Mouse (Mus musculus) forebrain, postnatal 0 days (tissue): Measurements from ENCODE around the gene Slc2a9. TPM values are rescaled to one million over a fixed set of nuclear protein-coding genes. Genes with fewer than 3 reads are reported as not detected.

Experiments
- ATAC-seq: fragments of 200-750 bp; cut with Nextera tagmentation; 2 replicates; pipeline ENCODE4 v1.8.0; 2017; ENCODE audit warnings: mild to moderate bottlenecking, moderate library complexity
- DNase-seq: peaks from one replicate; pipeline ENCODE4 v3.0.0-alpha.2; 2015
- H3K27ac ChIP-seq: fragments of 300-500 bp; sonication (generic); 2 replicates; pipeline ENCODE4 v1.5.1; 2014; ENCODE audit warnings: low read depth, mild to moderate bottlenecking, antibody characterized with exemption, low read length, moderate library complexity, mixed read lengths
- H3K27me3 ChIP-seq: fragments of 300-500 bp; sonication (generic); 2 replicates; pipeline ENCODE4 v1.6.1; 2014; ENCODE audit warnings: mild to moderate bottlenecking, low read length, mixed read lengths; ENCODE audit not compliant: insufficient read depth
- H3K36me3 ChIP-seq: fragments of 300-500 bp; sonication (generic); 2 replicates; pipeline ENCODE4 v1.6.1; 2014; ENCODE audit warnings: mild to moderate bottlenecking, moderate library complexity; ENCODE audit not compliant: insufficient read depth
- H3K4me1 ChIP-seq: fragments of 300-500 bp; sonication (generic); 2 replicates; pipeline ENCODE4 v1.6.1; 2014; ENCODE audit warnings: antibody characterized with exemption; ENCODE audit not compliant: insufficient read depth
- H3K4me2 ChIP-seq: fragments of 300-500 bp; sonication (generic); 2 replicates; pipeline ENCODE4 v1.6.1; 2014; ENCODE audit warnings: low read depth, mild to moderate bottlenecking, moderate library complexity
- H3K4me3 ChIP-seq: fragments of 300-500 bp; sonication (generic); 2 replicates; pipeline ENCODE4 v1.5.1; 2014; ENCODE audit warnings: low read depth, low read length, mixed read lengths
- H3K9ac ChIP-seq: fragments of 300-500 bp; sonication (generic); 2 replicates; pipeline ENCODE4 v1.6.1; 2014; ENCODE audit warnings: mild to moderate bottlenecking
- H3K9me3 ChIP-seq: fragments of 300-500 bp; sonication (generic); 2 replicates; pipeline ENCODE4 v1.6.1; 2016; ENCODE audit warnings: low read length
- CTCF ChIP-seq: sonication (generic); IDR thresholded peaks from 2 replicates; pipeline ENCODE4 v1.5.1; 2016; ENCODE audit warnings: antibody characterized with exemption, control low read depth, low read depth
- WGBS: fragments of 180-500 bp; shearing (Covaris S2); extraction: QIAGEN DNeasy Blood & Tissue Kit; methylation state at CpG from one replicate; pipeline ENCODE4 v1.1.7; 2014; 5-methylcytosine and 5-hydroxymethylcytosine counted together
- polyA plus RNA-seq: library from polyadenylated mRNA; unstranded; fragments of >200 nt; fragmentation: Nextera tagmentation; extraction: Ambion mirVana; gene quantifications from 2 replicates; pipeline ENCODE4 v1.2.1, GENCODE M21; 2015
- total RNA-seq: library from RNA; depleted of rRNA; stranded (reverse); fragments of >200 nt; gene quantifications from 2 replicates; pipeline ENCODE4 v1.2.3, GENCODE M21; 2014

Slc2a9 gene
- total and polyA plus RNA-seq, 2 experiments from 2014 or later = 0.81 to 5.0 TPM

GRCm38 (mm10) chr5:38388420-38388823 is 114.5 kb downstream of the Slc2a9 start:
- H3K4me3 ChIP-seq = no peak overlapping the region
- peaks cover 14% of the 10 kb centered on the region for H3K4me1 ChIP-seq
- no peak overlapping the region for H3K9ac ChIP-seq
- ATAC-seq = peak; percentile 47; the same call in 1 of the 2 replicates
- H3K27ac ChIP-seq = no peak overlapping the region
- DNase-seq = peak; percentile 78
- H3K9me3 ChIP-seq = no peaks in the 10 kb centered on the region
- H3K36me3 ChIP-seq = no peaks in the 10 kb centered on the region
- H3K4me2 ChIP-seq = no peak overlapping the region
- no peaks in the 10 kb centered on the region for H3K27me3 ChIP-seq
- 12% methylated on average over 10 of the region's 10 CpGs for WGBS
- no peak for TF ChIP-seq CTCF

- 92% methylated on average over 5 of the region's 5 CpGs for WGBS
- Histone ChIP-seq H3K4me1 (no peaks in the 10 kb centered on the region), H3K27ac (no peak overlapping the region), H3K4me3 (no peak overlapping the region), H3K27me3 (no peaks in the 10 kb centered on the region), H3K4me2 (no peak overlapping the region), H3K9me3 (no peaks in the 10 kb centered on the region), H3K36me3 (no peaks in the 10 kb centered on the region), H3K9ac (no peak overlapping the region)
- ATAC-seq = no peak
- DNase-seq = no peak
- TF ChIP-seq CTCF = no peak
These were observed 123.0 kb downstream of the Slc2a9 start for GRCm38 (mm10) chr5:38379970-38380369.

- no peak overlapping the region for H3K9ac ChIP-seq
These were observed 130.6 kb downstream of the Slc2a9 start for GRCm38 (mm10) chr5:38372369-38372768.

GRCm38 (mm10) chr5:38371308-38371707 is 131.6 kb downstream of the Slc2a9 start:
- no peak overlapping the region for H3K4me2 ChIP-seq
- no peak overlapping the region for H3K4me3 ChIP-seq
- no peak overlapping the region for H3K27ac ChIP-seq
- 100% methylated on average over 1 of the region's 1 CpGs for WGBS
- H3K9me3 ChIP-seq = no peaks in the 10 kb centered on the region
- ATAC-seq = no peak
- DNase-seq = no peak
- H3K36me3 ChIP-seq = no peaks in the 10 kb centered on the region
- TF ChIP-seq CTCF = no peak
- peaks cover 10% of the 10 kb centered on the region; the same call in 1 of the 2 replicates for H3K4me1 ChIP-seq
- H3K9ac ChIP-seq = no peak overlapping the region
- no peaks in the 10 kb centered on the region for H3K27me3 ChIP-seq

More at GRCm38 (mm10) chr5:38372369-38372768, 130.6 kb downstream of the Slc2a9 start:
- ATAC-seq = peak; percentile 66
- no peak for TF ChIP-seq CTCF
- no peaks in the 10 kb centered on the region for H3K9me3 ChIP-seq
- DNase-seq = peak; percentile 32
- 37% methylated on average over 5 of the region's 5 CpGs for WGBS
- H3K27ac ChIP-seq = no peak overlapping the region
- no peaks in the 10 kb centered on the region for H3K27me3 ChIP-seq
- H3K36me3 ChIP-seq = no peaks in the 10 kb centered on the region
- no peak overlapping the region for H3K4me3 ChIP-seq
- H3K4me2 ChIP-seq = no peak overlapping the region
- H3K4me1 ChIP-seq = no peaks in the 10 kb centered on the region

- H3K27me3 ChIP-seq = no peaks in the 10 kb centered on the region
- no peak overlapping the region for H3K27ac ChIP-seq
- 13% methylated on average over 18 of the region's 18 CpGs for WGBS
- H3K9ac ChIP-seq = no peak overlapping the region
- DNase-seq (no peak), ATAC-seq (peak; percentile 56)
- peak overlapping the region; percentile 40 for H3K4me2 ChIP-seq
- peak overlapping the region; percentile 9; the same call in 1 of the 2 replicates for H3K4me3 ChIP-seq
- no peak for TF ChIP-seq CTCF
- no peaks in the 10 kb centered on the region for H3K36me3 ChIP-seq
- peaks cover 11% of the 10 kb centered on the region; the same call in 1 of the 2 replicates for H3K4me1 ChIP-seq
- H3K9me3 ChIP-seq = no peaks in the 10 kb centered on the region
These were observed 136.1 kb downstream of the Slc2a9 start for GRCm38 (mm10) chr5:38366650-38367470.

- Histone ChIP-seq H3K9ac (no peak overlapping the region), H3K9me3 (no peaks in the 10 kb centered on the region), H3K27ac (no peak overlapping the region), H3K4me2 (no peak overlapping the region), H3K27me3 (no peaks in the 10 kb centered on the region), H3K4me3 (no peak overlapping the region), H3K4me1 (peaks cover 11% of the 10 kb centered on the region; the same call in 1 of the 2 replicates), H3K36me3 (no peaks in the 10 kb centered on the region)
- DNase-seq (no peak), ATAC-seq (no peak)
- TF ChIP-seq CTCF = no peak
- WGBS = 40% methylated on average over 2 of the region's 2 CpGs
These were observed 137.4 kb downstream of the Slc2a9 start for GRCm38 (mm10) chr5:38365521-38365920.

GRCm38 (mm10) chr5:38364396-38364795 is 138.5 kb downstream of the Slc2a9 start:
- DNase-seq = no peak
- 74% methylated on average over 5 of the region's 5 CpGs for WGBS
- H3K27ac ChIP-seq = no peak overlapping the region

More at GRCm38 (mm10) chr5:38364396-38364795, 138.5 kb downstream of the Slc2a9 start:
- H3K36me3 ChIP-seq = no peaks in the 10 kb centered on the region
- no peak for TF ChIP-seq CTCF
- no peak overlapping the region for H3K9ac ChIP-seq
- H3K4me3 ChIP-seq = no peak overlapping the region
- no peaks in the 10 kb centered on the region for H3K9me3 ChIP-seq
- ATAC-seq = no peak
- H3K4me2 ChIP-seq = no peak overlapping the region
- no peaks in the 10 kb centered on the region for H3K27me3 ChIP-seq
- H3K4me1 ChIP-seq = peaks cover 11% of the 10 kb centered on the region; the same call in 1 of the 2 replicates
